Mouse (Mus musculus) heart, postnatal 0 days (tissue): ENCODE data around the gene Atp6v1c2. TPM values are rescaled to one million over a fixed set of nuclear protein-coding genes. Genes with fewer than 3 reads are reported as not detected.

Experiments used
- ATAC-seq: fragments of 200-750 bp; cut with Nextera tagmentation; 2 replicates; pipeline ENCODE4 v1.8.0; 2017; ENCODE audit warnings: low read depth, moderate number of reproducible peaks, moderate library complexity; ENCODE audit not compliant: insufficient read depth
- DNase-seq: peaks from one replicate; pipeline ENCODE4 v3.0.0-alpha.2; 2016; ENCODE audit warnings: low spot score
- H3K27ac ChIP-seq: fragments of 300-500 bp; sonication (generic); 2 replicates; pipeline ENCODE4 v1.5.1; 2014; ENCODE audit warnings: low read depth, mild to moderate bottlenecking
- H3K27me3 ChIP-seq: fragments of 300-500 bp; sonication (generic); 2 replicates; pipeline ENCODE4 v1.6.1; 2014; ENCODE audit warnings: low read length, mixed read lengths; ENCODE audit not compliant: control insufficient read depth, insufficient read depth
- H3K36me3 ChIP-seq: fragments of 300-500 bp; sonication (generic); replicated peaks from 2 replicates; pipeline ENCODE4 v1.6.1; 2014; ENCODE audit warnings: low read length, mixed read lengths; ENCODE audit not compliant: control insufficient read depth, insufficient read depth
- H3K4me1 ChIP-seq: fragments of 300-500 bp; sonication (generic); 2 replicates; pipeline ENCODE4 v1.6.1; 2014; ENCODE audit warnings: antibody characterized with exemption; ENCODE audit not compliant: control insufficient read depth, insufficient read depth
- H3K4me2 ChIP-seq: fragments of 300-500 bp; sonication (generic); 2 replicates; pipeline ENCODE4 v1.6.1; 2014; ENCODE audit warnings: low read depth, mild to moderate bottlenecking, low read length, moderate library complexity
- H3K4me3 ChIP-seq: fragments of 300-500 bp; sonication (generic); 2 replicates; pipeline ENCODE4 v1.5.1; 2014; ENCODE audit warnings: low read depth, low read length
- H3K9ac ChIP-seq: fragments of 300-500 bp; sonication (generic); replicated peaks from 2 replicates; pipeline ENCODE4 v1.6.1; 2014; ENCODE audit warnings: low read depth, low read length, mixed read lengths
- H3K9me3 ChIP-seq: fragments of 300-500 bp; sonication (generic); replicated peaks from 2 replicates; pipeline ENCODE4 v1.6.1; 2016; ENCODE audit warnings: low read length; ENCODE audit not compliant: control insufficient read depth
- CTCF ChIP-seq: IDR thresholded peaks from 2 replicates; pipeline ENCODE4 v1.5.1; 2016; ENCODE audit warnings: antibody characterized with exemption, control low read depth, low read depth
- EP300 ChIP-seq: IDR thresholded peaks from 2 replicates; pipeline ENCODE4 v1.6.1; 2016; ENCODE audit warnings: antibody characterized with exemption, low read depth
- WGBS: fragments of 180-500 bp; shearing (Covaris S2); extraction: QIAGEN DNeasy Blood & Tissue Kit; methylation state at CpG from one replicate; pipeline ENCODE4 v1.1.7; 2014; 5-methylcytosine and 5-hydroxymethylcytosine counted together
- polyA plus RNA-seq: library from polyadenylated mRNA; unstranded; fragments of >200 nt; fragmentation: Nextera tagmentation; extraction: Ambion mirVana; gene quantifications from 2 replicates; pipeline ENCODE4 v1.2.1, GENCODE M21; 2015
- total RNA-seq: library from RNA; depleted of rRNA; stranded (reverse); fragments of >200 nt; gene quantifications from 2 replicates; pipeline ENCODE4 v1.2.3, GENCODE M21; 2014; ENCODE audit warnings: low replicate concordance

Atp6v1c2 gene
- total and polyA plus RNA-seq, 2 experiments from 2014 or later = 0.12 TPM; not detected in 1

DNA sequence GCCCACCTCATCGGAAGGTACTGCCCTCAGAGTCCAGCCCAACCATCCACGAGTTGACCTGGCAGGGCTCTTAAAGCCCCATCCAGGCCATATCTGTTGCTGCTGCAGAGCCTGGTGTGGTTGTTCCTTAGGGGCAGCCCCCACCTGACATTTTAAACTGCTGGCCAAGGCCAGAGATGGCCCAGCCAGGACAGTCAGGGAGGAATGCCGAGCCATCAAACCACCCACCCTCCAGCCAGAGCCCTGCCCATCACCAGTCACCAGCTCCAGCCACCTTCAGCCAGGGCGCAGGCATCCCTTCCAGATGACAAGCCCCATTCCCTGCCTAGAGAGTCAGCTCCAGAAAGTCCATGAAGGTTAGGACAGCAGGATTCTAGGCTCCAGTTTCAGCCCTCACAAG is 40.7 kb downstream of the Atp6v1c2 start:
- WGBS = 43% methylated on average over 4 of the region's 4 CpGs
- H3K4me1 ChIP-seq = peaks cover 16% of the 10 kb centered on the region; the same call in 1 of the 2 replicates
- H3K36me3 ChIP-seq = peaks cover 18% of the 10 kb centered on the region
- H3K4me3 ChIP-seq = no peak overlapping the region
- no peak overlapping the region for H3K9ac ChIP-seq
- ATAC-seq = peak; percentile 6; the same call in 1 of the 2 replicates
- DNase-seq = no peak
- H3K27me3 ChIP-seq = no peaks in the 10 kb centered on the region
- no peak overlapping the region for H3K27ac ChIP-seq
- H3K4me2 ChIP-seq = no peak overlapping the region
- H3K9me3 ChIP-seq = no peaks in the 10 kb centered on the region
- no peak for TF ChIP-seq EP300
- no peak for TF ChIP-seq CTCF

DNA sequence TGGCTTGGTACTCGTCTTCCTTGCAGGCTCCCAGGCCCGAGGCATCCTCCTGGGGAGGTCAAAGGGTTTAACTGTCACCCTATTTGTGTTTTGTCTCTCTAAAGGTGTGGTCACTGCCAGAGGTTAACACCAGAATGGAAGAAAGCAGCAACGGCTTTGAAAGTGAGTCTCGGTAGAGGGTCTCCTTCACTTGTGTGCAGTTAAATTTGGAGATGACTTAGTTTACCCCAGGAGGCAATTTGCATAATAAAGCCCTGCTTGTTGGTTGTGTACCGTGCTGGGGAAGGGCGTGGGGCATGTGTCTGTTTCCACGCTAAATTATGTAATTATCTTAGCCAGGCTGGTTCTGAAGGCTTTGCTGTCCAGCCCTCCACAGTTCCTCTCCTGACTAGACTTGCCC is 55.3 kb downstream of the Atp6v1c2 start:
- Histone ChIP-seq H3K9me3 (no peaks in the 10 kb centered on the region), H3K4me1 (no peaks in the 10 kb centered on the region), H3K9ac (no peak overlapping the region), H3K36me3 (peaks cover 86% of the 10 kb centered on the region), H3K27ac (no peak overlapping the region), H3K4me3 (no peak overlapping the region), H3K27me3 (no peaks in the 10 kb centered on the region), H3K4me2 (no peak overlapping the region)
- DNase-seq = no peak
- no peak for ATAC-seq
- WGBS = 88% methylated on average over 7 of the region's 7 CpGs
- TF ChIP-seq CTCF = no peak

DNA sequence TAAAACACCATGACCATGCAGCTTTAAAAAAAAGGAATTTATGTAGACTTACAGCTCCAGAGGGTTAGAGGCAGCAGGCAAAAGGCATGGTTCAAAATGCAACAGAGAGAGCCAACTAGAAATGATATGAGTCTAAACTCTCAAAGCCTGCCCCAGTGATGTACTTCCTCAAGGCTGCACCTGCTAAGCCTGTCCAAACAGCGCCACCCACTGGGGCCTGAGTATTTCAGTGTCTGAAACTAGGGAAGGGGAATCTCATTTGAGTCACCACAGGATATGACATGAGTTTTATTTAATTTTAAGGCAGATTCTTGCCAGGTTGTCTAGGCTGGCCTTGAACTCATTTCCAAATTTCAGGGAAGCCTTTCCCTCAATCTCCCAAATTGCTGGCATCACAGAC is 57.9 kb downstream of the Atp6v1c2 start:
- TF ChIP-seq EP300 = no peak
- peak; percentile 41 for TF ChIP-seq CTCF
- 72% methylated on average over 1 of the region's 1 CpGs for WGBS
- H3K27me3 ChIP-seq = no peaks in the 10 kb centered on the region

DNA sequence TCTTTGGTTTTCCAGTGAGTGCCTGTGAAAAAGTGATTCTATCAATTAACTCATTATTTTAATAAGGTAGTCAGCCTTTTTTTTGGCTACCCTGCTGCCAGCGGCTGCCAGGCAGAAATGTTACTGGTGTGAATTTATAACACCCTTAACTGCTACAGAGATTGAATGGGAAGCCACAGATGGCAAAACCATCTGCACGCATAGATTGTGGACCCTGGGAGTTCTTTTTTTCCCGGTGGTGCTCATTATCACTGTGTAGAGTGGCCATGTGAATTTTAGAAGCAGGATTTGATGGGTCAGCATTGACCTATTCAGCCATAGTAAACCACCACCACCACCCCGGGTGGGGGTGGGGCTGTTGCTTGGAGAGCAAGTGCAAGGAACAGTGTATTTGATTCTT is 61.8 kb downstream of the Atp6v1c2 start:
- DNase-seq = no peak
- Histone ChIP-seq H3K9me3 (no peaks in the 10 kb centered on the region), H3K27ac (peak overlapping the region; percentile 82), H3K36me3 (peaks cover 23% of the 10 kb centered on the region), H3K27me3 (no peaks in the 10 kb centered on the region), H3K4me2 (peak overlapping the region; percentile 87), H3K4me3 (peak overlapping the region; percentile 99), H3K9ac (peak overlapping the region; percentile 93), H3K4me1 (peaks cover 14% of the 10 kb centered on the region)
- ATAC-seq = no peak
- TF ChIP-seq EP300 = no peak
- TF ChIP-seq CTCF = no peak
- 11% methylated on average over 4 of the region's 4 CpGs for WGBS

More for the DNA sequence above, 57.9 kb downstream of the Atp6v1c2 start:
- no peak for DNase-seq
- Histone ChIP-seq H3K4me1 (peaks cover 9% of the 10 kb centered on the region), H3K4me2 (no peak overlapping the region), H3K27ac (no peak overlapping the region), H3K36me3 (peaks cover 62% of the 10 kb centered on the region), H3K9me3 (no peaks in the 10 kb centered on the region), H3K9ac (no peak overlapping the region), H3K4me3 (no peak overlapping the region)
- ATAC-seq = no peak

DNA sequence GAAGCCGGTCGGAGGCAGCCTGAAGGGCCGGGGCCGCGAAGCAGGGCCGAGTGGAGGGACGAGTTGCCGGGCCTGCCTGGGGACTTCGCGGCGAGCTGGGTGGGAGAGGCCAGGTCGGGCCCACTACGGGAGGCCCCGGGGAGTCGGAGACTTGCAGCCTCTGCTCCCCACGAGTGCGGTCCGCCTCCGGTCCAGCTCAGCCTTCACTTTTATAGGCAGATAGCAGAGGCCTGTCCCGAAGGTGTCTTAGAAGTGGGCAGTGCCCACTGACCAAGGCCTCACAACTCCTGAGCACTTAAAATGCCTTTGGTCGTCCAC is 62.5 kb downstream of the Atp6v1c2 start:
- ATAC-seq (peak; percentile 69), DNase-seq (no peak)
- TF ChIP-seq CTCF = no peak
- TF ChIP-seq EP300 = no peak
- Histone ChIP-seq H3K9me3 (no peaks in the 10 kb centered on the region), H3K9ac (peak overlapping the region; percentile 93), H3K4me1 (peaks cover 14% of the 10 kb centered on the region), H3K36me3 (peaks cover 16% of the 10 kb centered on the region), H3K4me3 (peak overlapping the region; percentile 99), H3K27me3 (no peaks in the 10 kb centered on the region), H3K27ac (peak overlapping the region; percentile 82), H3K4me2 (peak overlapping the region; percentile 87)
- WGBS = 0% methylated on average over 21 of the region's 21 CpGs

DNA sequence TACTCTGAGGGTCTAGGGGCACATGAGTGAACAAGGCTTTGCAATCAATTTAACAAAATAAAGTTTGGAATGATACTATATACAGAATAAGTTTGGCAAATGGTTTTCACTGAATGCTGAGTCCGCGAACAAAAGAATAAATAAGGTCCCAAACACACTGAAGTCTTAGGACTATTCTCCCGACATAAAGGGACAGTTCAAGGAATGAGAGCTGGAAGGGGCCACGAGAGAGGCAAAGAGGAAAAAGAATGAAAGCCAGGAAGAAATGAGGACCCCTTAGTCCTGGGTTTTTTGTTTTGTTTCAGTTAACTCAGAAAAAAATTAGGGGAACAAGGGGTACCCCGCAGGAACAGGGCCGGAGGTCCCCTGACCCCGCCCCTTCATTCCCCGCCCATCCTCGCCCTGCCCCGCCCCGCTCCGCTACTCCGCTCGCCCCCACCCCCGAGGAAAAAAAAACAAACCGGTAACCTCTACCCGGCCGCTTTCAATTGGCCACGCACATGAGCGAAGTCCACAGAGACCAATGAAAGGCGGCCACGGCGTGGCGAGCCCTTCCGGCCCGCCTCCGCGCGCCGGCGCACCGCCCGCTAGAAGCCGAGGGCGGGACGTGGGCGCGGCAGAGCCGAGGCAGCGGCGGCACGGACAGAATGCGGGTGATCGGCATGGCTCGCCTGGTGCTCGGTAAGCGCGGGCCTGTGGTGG is 63.0 kb downstream of the Atp6v1c2 start, which contains the start of gene Pdia6:
Gene Pdia6, plus strand, starts transcription at position 575 of the 702 bp plus-strand sequence.
- H3K9me3 ChIP-seq = no peaks in the 10 kb centered on the region
- no peaks in the 10 kb centered on the region for H3K27me3 ChIP-seq
- DNase-seq (peak; percentile 97), ATAC-seq (peak; percentile 100)
- 1% methylated on average over 47 of the region's 48 CpGs for WGBS
- peak within 1 kb of the TSS; percentile 99 for H3K4me3 ChIP-seq
- H3K9ac ChIP-seq = peak within 1 kb of the TSS; percentile 93
- peak within 1 kb of the TSS; percentile 82 for H3K27ac ChIP-seq
- TF ChIP-seq CTCF (no peak), EP300 (no peak)
- H3K36me3 ChIP-seq = peaks cover 11% of the 10 kb centered on the region
- peaks cover 14% of the 10 kb centered on the region for H3K4me1 ChIP-seq
- H3K4me2 ChIP-seq = peak within 1 kb of the TSS; percentile 87
